Mouse (Mus musculus): ENCODE results near the gene Mtus2. TPM values are rescaled to one million over a fixed set of nuclear protein-coding genes. Genes with fewer than 3 reads are reported as not detected.

Mtus2 gene
- polyA plus RNA-seq, 1 experiment = 5.3 TPM

GRCm38 (mm10) chr5:148180590-148181307 is 223.6 kb downstream of the Mtus2 start:
- DNase-seq (ENCODE audit: low spot score) = no peak

- DNase-seq (ENCODE audit: low spot score) = no peak
Observed at GRCm38 (mm10) chr5:148181308-148181630, 224.1 kb downstream of the Mtus2 start.

GRCm38 (mm10) chr5:148181901-148182300 is 224.8 kb downstream of the Mtus2 start:
- DNase-seq (ENCODE audit: low spot score) = no peak

GRCm38 (mm10) chr5:148185898-148186297 is 228.8 kb downstream of the Mtus2 start:
- DNase-seq (ENCODE audit: low spot score) = no peak

GRCm38 (mm10) chr5:148191416-148191815 is 234.3 kb downstream of the Mtus2 start:
- no peak for DNase-seq (ENCODE audit: low spot score)

- DNase-seq (ENCODE audit: low spot score) = no peak
Observed at GRCm38 (mm10) chr5:148211831-148212230, 254.7 kb downstream of the Mtus2 start.

- no peak for DNase-seq (ENCODE audit: low spot score)
Observed at GRCm38 (mm10) chr5:148216786-148217185, 259.7 kb downstream of the Mtus2 start.

- no peak for DNase-seq (ENCODE audit: low spot score)
Observed at GRCm38 (mm10) chr5:148222898-148223297, 265.8 kb downstream of the Mtus2 start.

GRCm38 (mm10) chr5:148224004-148224403 is 266.9 kb downstream of the Mtus2 start:
- DNase-seq (ENCODE audit: low spot score) = no peak

- DNase-seq (ENCODE audit: low spot score) = no peak
Observed at GRCm38 (mm10) chr5:148233714-148234113, 276.6 kb downstream of the Mtus2 start.

GRCm38 (mm10) chr5:148236616-148237015 is 279.5 kb downstream of the Mtus2 start:
- DNase-seq (ENCODE audit: low spot score) = no peak

- DNase-seq (ENCODE audit: low spot score) = no peak
Observed at GRCm38 (mm10) chr5:148239067-148239466, 281.9 kb downstream of the Mtus2 start.

- DNase-seq (ENCODE audit: low spot score) = no peak
Observed at GRCm38 (mm10) chr5:148239757-148240156, 282.6 kb downstream of the Mtus2 start.

GRCm38 (mm10) chr5:148241932-148242331 is 284.8 kb downstream of the Mtus2 start:
- DNase-seq (ENCODE audit: low spot score) = peak; percentile 36

- no peak for DNase-seq (ENCODE audit: low spot score)
Observed at GRCm38 (mm10) chr5:148244471-148244870, 287.4 kb downstream of the Mtus2 start.

GRCm38 (mm10) chr5:148245386-148245785 is 288.3 kb downstream of the Mtus2 start:
- DNase-seq (ENCODE audit: low spot score) = no peak

- DNase-seq (ENCODE audit: low spot score) = no peak
Observed at GRCm38 (mm10) chr5:148248236-148248635, 291.1 kb downstream of the Mtus2 start.

GRCm38 (mm10) chr5:148251847-148252246 is 294.7 kb downstream of the Mtus2 start:
- DNase-seq (ENCODE audit: low spot score) = no peak

- DNase-seq (ENCODE audit: low spot score) = no peak
Observed at GRCm38 (mm10) chr5:148262016-148262415, 304.9 kb downstream of the Mtus2 start.

- no peak for DNase-seq (ENCODE audit: low spot score)
Observed at GRCm38 (mm10) chr5:148264819-148265707, 307.9 kb downstream of the Mtus2 start.

- no peak for DNase-seq (ENCODE audit: low spot score)
Observed at GRCm38 (mm10) chr5:148266841-148267240, 309.7 kb downstream of the Mtus2 start.

GRCm38 (mm10) chr5:148267446-148267845 is 310.3 kb downstream of the Mtus2 start:
- DNase-seq (ENCODE audit: low spot score) = no peak

- no peak for DNase-seq (ENCODE audit: low spot score)
Observed at GRCm38 (mm10) chr5:148272065-148272464, 314.9 kb downstream of the Mtus2 start.

All from urinary bladder, adult 2 months (tissue).